Mouse (Mus musculus): ENCODE measurements around the gene Grap.

DNA sequence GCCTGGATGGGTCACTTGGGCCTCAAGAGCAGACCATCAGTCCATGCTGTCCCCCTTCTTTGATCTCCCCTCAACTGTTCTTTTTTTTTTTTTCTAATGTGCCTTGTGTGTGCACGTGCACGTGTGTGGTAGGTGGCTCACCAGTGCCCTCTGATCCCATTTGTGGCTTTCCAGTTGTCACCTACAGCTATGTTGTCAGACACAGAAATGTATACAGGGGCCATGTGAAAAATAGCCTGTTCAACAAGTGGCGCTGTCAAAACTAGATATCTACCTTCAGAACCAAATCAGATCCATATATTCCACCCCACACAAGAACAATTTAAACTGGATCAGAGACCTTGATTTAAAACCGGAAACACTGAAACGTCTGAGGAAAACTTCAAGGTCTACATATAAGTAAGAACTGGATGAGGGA, 3.9 kb upstream of the Grap start:
- TF ChIP-seq CTCF (IDR thresholded peaks at IDR 0.05; ENCODE audit: borderline replicate concordance, control insufficient read depth, extremely low read depth, insufficient read depth, low read length, poor library complexity) (no peak), POLR2A (IDR thresholded peaks at IDR 0.05; ENCODE audit: control insufficient read depth, extremely low read depth, insufficient read depth, low read length, poor library complexity) (no peak)
